Mouse (Mus musculus) left cerebral cortex, postnatal 25 days (tissue): Measurements from ENCODE around the gene Tbc1d16. TPM values are rescaled to one million over a fixed set of nuclear protein-coding genes. Genes with fewer than 3 reads are reported as not detected.
A peak's percentile ranks its signal among the peaks of the same experiment; 100 is the strongest.

Experiments used
- DNase-seq, 2 experiments: peaks; one replicate each; pipeline ENCODE4 v3.0.0; 2022; ENCODE audit warnings: low spot score in 2 of 2, mixed read lengths in 1 of 2
- intact Hi-C: fragments of 180-260 bp; cut with DNase I; formaldehyde crosslinking; loops from one replicate; pipeline ENCODE4 v1.15.1; 2025
- total RNA-seq, 2 experiments: library from RNA; stranded (reverse); gene quantifications; 2 replicates each; pipeline ENCODE4 v1.2.3; 2021

Gene Tbc1d16
- total RNA-seq, 2 experiments from 2014 or later: 32.1 to 40.9 TPM

DNA sequence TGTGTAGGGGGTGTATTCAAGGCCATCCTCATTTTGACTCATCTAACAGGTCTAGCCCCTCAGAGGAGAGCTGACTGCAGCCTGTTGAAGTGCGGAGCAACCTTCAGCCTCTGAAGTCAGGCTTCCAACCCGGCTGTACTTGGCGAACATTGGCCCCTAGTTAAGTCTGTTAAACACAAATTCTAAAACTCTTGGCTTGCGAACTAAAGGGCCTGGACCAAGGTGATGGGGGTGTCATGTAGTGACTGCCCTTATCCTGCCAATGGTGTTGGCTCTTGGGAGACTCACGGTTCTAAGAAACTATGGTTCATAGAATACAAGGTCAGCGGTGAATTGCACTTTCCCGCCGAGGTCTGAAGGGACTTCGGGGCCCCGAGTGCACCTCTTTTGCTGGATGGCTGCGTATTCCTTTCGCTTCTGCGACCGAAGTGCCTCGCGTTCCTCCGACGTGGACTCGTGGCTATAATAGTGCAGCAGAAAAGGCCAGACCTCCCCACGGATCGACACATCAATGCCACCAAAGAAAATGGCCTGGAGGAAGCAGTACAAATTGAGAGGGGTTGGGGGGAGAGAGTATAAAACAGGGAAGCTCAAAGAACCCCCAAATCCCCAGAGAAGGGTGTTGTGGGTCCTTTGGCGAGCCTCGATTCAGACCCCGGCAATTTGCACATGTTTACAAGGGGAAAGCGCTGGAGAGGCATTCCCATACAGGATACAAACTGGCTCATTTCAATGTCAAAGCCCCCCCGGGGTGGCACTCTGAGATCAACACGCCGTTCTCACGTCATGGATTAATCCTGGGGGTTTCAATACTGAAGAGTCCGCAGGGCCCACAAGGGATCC is 72.4 kb downstream of the Tbc1d16 start:
- DNase-seq: no peak
- intact Hi-C loops: no loop called here

DNA sequence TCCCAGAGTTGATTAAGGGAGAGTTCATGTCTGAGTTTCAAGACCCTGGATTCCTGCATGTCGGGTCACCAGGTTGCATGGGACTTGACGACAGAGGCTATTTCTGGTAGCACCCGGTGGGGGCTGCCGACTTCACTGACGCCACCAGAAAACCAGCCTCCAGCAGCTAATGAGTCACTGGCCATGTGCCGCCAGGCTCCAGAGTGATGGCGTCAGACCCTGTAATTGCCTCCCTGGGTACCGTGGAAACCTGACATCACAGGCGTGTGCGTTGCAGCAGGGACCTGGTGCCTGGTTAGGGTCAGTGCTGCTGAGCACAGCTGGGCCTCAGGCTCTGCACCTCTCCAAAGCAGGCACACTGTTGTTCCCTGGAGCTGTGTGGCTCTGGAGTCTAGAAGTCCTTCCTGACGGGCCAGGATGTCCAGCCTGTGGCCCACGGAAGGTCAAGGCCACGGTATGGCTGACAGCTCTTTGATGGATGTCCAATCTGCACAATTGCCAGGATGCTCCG is 75.9 kb downstream of the Tbc1d16 start:
- intact Hi-C loops: no loop called here
- peak in 1 of 2 experiments; percentile 11 for DNase-seq

DNA sequence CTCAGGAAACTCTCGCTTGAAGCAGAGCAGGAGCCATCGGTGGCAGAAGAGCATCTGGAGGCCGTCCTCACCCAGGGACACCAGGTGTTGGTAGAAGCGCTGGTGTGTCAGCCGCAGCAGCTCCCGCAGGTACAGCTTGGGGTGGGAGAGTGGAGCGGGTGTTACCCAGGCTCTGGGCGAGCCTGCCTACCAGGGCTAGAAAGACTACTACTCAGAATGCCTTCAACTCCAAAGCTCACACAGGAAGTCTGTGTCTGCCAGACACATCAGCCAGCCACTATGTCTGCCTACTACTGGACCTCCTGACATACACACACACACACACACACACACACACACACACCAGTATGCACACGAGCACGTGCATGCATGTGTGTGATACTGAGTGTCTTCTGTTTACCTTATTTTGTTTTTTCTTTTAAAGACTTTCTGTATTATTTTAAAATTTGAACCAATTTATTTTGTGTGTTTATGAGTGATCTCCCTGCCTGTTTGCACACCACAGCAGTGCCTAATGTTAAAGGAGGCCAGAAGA is 77.2 kb downstream of the Tbc1d16 start:
- intact Hi-C loops: no loop called here
- DNase-seq: no peak

DNA sequence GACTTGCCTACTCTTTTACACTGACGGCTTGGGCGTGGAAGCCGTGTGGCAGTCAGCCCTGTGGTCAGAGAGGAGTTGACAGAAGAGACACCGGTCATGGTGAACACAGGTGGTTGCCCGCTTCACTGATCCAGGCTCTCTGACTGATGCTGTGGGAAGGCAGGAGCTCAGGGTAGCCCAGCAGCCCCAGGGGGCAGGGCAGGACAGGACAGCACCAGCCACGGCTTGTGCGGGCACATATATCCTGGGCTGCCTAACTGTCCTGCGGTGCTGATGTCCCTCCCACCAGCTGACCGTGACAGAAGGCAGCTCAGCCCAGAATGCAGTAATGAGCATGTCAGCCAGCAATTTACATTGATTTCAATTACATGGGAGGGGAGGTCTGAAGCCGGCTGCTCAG is 77.9 kb downstream of the Tbc1d16 start:
- intact Hi-C loops: no loop called here
- no peak for DNase-seq

DNA sequence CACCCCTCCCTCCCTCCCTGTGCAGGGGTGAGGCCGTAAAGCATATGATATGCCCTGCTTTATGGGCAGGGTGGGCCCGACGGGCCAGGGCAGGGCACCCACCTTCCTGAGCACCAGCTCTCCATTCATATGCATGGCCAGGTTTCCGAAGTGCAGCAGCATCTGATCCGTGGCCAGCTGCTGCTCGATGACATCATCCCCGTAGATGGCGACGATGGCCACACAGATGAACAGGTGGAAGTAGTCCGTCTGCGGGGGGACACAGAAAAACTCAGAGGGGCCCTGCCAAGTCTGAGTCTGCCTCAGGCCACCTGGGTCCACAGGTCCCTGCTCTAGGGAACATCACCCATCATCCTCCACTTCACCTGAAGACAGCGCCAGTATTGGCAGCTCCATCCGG is 79.5 kb downstream of the Tbc1d16 start:
- intact Hi-C loops: no loop called here

DNA sequence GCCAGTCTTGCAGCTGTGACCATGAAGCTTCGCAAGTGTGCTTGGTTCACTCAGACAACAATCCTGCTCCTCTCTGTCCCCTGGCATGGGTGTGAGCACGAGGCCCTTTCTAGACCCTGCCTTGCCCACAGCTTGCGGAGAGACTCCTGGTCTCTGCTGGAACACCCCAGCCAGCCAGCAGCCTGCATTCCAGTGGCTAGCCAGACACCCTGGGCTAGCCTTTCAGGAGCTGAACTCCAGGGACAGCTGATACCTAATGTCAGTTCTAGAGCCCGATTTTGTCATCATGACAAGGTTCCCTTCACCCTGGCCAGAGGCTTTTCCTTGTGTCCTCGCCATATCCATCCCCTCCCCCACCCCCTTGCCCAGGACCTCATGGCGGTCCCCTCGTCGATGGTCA is 81.1 kb downstream of the Tbc1d16 start:
- intact Hi-C loops: no loop called here
- no peak for DNase-seq

More for the DNA sequence above, 79.5 kb downstream of the Tbc1d16 start:
- no peak for DNase-seq

DNA sequence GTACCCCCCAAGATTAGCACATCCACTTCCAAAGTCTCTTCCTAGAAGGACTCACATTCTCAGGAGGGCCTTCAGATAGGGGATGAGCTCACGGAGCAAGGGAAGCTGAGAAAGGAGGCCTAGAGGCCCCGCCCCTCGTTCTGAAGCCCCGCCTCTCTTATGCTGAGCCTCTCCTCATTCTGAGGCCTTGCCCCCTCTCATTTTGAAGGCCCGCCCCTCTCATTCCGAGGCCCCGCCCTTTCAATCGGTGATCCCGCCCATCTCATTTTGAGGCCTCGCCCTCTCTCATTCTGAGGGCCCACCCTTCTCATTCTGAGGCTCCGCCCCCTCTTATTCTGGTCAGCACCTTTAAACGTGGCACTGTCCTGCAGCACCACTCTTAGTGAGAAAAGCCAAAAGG is 82.2 kb downstream of the Tbc1d16 start:
- intact Hi-C loops: no loop called here
- no peak for DNase-seq

DNA sequence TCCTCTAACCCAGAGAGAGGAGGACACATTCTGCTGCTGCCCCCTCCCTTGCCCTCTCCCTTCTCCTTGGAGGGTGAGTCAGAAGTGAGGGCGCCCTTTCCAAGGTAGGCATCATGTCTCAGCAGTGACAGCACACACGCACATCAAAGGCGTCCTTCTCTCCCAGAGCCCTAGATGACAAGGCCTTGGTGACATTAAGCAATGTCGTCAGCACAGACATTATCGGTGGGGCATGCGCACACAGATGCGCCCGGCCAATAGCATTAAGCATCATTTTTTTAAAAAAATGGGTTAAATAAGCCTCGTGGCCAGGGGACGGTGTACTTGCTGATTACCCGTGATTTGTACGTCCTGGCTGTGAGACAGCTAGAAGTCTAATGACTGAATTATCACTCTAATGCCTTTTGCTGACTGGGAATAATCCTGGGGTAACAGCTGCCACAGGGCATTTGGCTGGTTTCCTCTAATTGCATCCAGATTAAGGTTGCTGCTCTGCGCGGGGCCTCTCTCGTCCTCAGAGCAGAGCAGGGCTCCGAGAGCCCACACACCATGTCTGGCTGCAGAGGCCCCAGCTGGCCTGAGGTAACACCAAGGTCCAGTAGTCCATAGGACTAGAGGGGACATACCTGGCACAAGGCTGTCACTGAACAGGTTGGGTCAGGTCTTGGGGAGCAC is 83.4 kb downstream of the Tbc1d16 start:
- intact Hi-C loops: no loop called here
- DNase-seq: no peak

DNA sequence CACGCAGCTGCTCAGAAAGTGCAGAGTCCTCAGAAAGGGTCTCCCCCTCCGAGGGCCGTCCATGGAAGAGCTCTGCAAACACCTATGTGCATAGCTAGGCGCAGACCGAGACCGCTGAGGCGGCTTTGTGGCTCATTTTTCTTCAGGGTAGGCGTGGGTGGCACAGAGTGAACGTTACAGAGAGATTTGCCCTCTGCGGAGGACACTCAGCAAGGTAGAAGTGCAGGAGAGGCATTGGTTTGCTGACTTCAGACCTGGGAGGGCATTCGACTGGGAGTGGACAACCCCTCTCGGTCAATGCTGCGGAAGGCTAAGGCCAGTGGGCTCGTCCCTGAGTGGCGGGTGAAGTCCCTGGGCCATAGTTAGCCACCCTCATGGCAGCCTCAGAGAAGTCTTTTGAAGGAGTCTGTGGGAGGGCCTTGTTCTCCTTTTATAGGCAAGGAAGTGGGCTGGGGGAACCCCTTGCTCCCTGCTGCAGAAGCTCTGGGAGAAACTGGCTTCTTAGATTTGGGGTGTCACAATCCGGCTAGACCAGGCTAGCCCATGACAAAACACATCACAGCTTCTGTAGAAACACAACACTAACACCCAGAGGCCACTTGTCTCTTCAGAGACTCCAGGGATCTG is 84.8 kb downstream of the Tbc1d16 start:
- no peak for DNase-seq
- intact Hi-C loops: no loop called here

DNA sequence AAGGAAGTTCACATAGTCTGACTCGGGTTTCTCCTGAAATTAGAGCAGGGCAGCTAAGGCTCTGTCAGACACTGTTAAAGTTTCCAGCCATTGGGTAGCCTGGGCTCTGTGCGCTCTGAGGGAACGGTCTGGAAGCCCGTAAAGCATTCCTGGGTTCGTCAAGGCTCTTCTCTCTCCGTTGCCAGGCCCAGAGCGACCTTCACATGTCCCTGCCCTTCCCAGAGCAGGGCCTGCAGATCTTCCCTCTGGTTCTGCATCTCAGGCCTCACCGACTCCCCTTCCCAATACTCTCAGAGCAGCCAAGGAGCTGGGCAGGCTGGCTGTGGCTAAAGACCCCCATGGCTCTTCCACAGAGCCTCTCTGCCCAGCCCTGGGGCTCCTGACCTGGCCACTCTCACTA is 85.7 kb downstream of the Tbc1d16 start:
- DNase-seq: no peak
- intact Hi-C loops: no loop called here

DNA sequence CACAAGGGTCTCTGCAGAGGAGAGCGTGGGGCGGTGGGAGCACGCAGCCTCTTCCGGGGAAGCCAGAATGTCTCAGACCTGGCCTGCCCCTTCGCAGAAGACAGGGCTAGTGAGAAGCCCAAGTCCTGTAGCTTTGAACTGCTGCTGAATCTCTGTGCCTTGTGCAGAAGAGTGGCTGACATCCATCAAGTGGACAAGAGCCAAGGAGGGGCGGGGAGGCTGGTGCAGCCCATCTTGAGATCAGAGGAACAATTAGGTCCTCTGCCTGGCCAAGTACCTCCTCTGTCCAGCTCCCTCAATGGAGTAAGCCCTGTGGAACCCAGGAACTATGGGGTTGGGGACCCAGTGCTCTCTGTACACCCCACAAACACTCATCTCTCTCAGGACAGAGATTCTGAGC is 89.3 kb downstream of the Tbc1d16 start:
- intact Hi-C loops: no loop called here
- no peak for DNase-seq

DNA sequence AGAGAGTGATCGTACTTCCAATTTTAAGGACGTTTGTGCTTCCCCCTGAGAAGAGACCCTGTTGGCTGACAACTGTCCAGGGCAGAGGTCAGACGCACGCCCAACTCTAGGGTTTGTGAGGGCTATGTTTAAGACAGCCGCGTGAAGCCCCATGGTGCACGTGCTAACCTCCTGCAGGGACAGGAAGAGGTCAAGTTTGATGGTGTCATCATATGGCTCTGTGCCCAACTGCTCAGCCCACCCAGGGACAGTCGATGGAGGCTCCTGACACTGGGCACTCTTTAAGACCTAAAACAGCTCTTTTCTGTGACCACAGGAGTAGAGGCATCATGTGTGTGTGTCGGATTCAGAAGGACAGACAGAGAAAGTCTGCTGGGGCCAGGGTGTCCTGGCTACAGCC is 90.1 kb downstream of the Tbc1d16 start:
- intact Hi-C loops: no loop called here

DNA sequence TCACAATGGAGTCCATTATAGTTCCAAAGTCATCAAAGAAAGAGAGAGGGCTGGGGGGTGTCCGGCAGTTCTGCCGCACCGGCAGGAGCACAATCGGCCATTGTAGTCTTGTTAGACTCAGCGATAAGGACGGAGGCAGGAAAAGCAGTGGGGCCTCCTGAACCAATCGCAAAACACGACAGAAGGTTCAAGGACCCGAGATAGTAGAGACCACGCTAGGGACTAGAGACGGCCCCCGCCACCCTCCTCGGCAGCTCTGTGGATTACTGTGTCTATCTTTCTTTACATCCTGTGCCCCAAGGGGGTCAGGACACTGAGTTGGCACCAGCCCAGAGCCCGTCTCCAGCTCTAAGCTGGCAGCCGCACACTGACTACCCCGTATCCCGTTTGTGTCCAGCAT is 93.7 kb downstream of the Tbc1d16 start:
- intact Hi-C loops: no loop called here
- DNase-seq: no peak

More for the DNA sequence above, 90.1 kb downstream of the Tbc1d16 start:
- DNase-seq: no peak

DNA sequence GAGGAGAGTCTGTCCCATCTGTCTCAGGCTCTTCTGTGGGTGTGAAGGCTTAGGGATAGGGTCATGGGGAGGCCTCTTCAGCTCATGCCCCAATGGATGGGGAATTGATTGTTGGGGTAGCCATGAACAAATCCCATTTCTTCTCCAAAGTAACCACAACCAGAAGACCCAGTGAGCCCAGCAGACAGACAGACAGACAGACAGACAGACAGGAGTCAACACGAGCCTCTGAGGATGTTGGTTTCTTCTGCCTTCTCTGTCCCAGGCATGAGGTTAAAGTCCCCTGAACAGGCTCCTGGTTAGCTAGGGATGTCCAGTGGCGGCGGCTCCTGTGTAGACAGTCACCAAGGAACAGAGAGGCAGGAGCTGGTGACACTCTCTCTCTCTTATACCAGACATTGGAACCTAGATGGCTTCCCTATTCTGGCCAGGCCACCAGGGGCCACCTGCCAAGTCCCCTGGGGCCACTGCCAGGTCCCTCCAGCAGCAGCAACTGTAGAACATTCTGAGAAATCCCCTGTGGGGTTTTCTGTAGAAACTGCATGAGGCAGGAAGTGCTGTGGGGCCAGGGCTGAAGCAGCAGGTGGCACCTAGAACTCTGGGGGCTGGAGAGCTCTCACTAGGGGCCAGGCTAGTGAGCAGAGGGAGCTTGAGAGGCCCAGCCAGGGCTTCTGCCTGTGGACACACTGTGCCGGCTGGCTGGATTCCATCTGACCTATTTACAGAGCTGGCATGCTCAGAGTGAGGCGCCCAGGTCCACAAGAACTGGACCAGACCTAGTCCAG is 94.7 kb downstream of the Tbc1d16 start:
- peak; percentile 32 to 45 for DNase-seq
- intact Hi-C loops: no loop called here

DNA sequence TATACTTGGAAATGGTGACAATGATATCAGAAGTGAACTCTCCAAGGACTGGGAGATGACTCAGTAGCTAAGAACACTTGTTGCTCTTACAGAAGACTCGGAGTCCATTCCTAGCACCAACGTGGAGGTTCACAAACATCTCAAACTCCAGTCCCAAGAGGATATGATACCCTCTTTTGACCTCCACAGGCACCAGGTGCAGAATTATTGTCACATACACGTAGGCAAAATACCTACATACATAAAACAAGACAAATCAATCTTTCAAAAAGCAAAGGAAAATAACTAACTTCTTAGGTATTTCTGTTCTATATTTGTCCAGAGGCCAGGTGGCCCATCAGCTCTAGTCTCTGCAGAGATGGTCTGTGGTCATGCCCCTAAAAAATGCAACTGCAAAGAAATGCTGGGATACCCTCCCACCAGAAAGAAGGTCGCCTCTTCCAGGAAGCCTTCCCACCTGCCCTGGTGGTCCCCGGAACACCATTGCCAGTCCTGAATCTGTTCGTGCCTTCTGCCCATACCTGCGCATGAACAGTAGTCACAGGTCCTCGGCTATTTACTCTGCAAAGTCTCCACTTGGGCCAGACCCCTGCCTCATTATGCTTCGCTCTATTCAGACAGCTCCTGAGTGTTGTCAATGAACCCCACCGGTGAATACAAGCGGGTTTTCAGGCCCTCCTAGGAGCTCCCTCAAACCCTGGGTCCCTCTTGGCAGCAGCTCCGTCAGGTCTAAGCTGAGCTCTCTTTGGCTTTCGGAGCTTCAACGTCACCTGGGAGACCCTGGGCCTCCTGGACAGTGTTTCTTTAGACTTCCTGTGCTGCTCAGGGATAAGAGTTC is 95.9 kb downstream of the Tbc1d16 start:
- intact Hi-C loops: no loop called here
- no peak for DNase-seq

DNA sequence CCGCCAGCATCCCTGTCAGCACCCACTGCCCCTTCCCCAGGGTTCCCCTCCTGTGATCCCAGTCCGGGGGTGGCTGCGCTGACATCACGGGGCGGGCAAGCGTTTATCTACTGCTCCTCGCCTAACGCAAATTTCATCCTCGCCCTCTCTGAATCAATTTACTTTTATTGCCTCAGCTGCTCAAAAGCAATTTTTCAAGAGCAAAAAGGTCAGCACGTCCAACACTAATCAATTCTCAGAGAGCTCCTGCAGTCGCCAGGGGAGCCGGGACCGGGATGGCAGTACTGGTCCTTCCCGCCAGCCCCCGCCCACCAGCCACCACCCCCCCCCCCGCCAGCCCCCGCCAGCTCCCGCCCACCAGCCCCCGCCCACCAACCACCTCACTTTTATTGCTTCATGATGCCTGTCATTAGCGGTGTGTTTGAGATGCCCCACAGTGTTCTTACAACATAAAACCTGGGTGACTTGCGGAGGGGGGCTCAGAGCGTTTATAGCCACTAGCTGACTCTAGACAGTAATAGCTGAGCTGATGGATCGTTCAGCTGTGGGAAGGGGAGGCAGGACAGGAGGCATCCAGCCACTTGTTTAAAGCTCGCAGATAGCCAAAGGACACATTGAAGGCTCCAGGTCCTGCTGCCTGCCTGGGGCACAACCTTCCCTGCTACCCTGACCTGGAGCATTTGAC is 98.1 kb downstream of the Tbc1d16 start:
- intact Hi-C loops: no loop called here
- DNase-seq: no peak

DNA sequence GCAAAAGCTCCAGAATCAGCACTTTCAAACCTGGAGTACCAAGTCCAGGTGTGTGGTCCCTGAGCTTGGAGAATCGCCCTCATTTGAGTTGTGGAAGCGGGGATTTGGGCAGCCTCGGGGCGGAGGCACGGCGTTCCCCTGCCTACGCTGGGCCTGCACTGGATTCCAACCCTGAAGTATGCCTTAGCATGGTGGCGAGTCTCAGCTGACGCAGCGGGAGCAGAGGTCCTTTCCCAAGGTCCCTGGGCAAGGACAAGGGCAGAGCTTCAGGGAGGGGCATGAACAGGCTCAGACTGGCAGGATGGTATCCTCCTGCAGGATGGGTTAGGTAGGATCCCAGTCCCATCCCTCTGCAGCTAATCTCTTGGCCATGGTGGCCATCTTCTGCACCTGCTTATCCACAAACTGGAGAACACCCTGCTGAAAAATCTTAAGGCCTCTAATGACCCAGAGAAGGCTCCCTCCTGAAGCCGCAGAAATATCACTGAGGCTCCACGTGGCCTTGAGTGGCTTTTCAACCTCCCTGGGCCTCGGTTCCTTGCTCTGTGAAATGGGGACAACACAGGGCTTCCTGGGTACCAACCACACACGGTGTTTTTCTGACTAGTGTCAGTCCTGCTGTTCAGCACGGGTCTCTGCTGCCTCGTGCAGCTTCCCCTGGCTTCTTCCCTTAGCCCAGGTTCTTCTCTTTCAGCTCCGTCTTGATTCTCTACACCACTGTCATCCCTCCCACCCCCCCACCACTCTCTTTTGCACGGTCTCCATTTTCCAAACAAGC is 98.8 kb downstream of the Tbc1d16 start:
- intact Hi-C loops: no loop called here
- no peak for DNase-seq
